Mouse (Mus musculus) hindbrain, embryonic 14.5 days (tissue): ENCODE data around the gene Myo1d. TPM values are rescaled to one million over a fixed set of nuclear protein-coding genes. Genes with fewer than 3 reads are reported as not detected.

ENCODE experiments used
- ATAC-seq: fragments of 200-750 bp; cut with Nextera tagmentation; 2 replicates; pipeline ENCODE4 v1.8.0; 2017; ENCODE audit warnings: moderate number of reproducible peaks, mild to moderate bottlenecking, moderate TSS enrichment, moderate library complexity; ENCODE audit not compliant: low FRiP score
- DNase-seq: peaks from one replicate; pipeline ENCODE4 v3.0.0-alpha.2; 2015; ENCODE audit warnings: low spot score
- H3K27ac ChIP-seq: fragments of 300-500 bp; sonication (generic); 2 replicates; pipeline ENCODE4 v1.5.1; 2014; ENCODE audit warnings: mild to moderate bottlenecking, moderate library complexity
- H3K27me3 ChIP-seq: fragments of 300-500 bp; sonication (generic); 2 replicates; pipeline ENCODE4 v1.6.1; 2014; ENCODE audit warnings: mild to moderate bottlenecking, low read length, mixed read lengths; ENCODE audit not compliant: control insufficient read depth, insufficient read depth
- H3K36me3 ChIP-seq: fragments of 300-500 bp; sonication (generic); replicated peaks from 2 replicates; pipeline ENCODE4 v1.6.1; 2014; ENCODE audit not compliant: control insufficient read depth, insufficient read depth
- H3K4me1 ChIP-seq: fragments of 300-500 bp; sonication (generic); replicated peaks from 2 replicates; pipeline ENCODE4 v1.6.1; 2014; ENCODE audit warnings: antibody characterized with exemption, low read length, mixed read lengths; ENCODE audit not compliant: control insufficient read depth, insufficient read depth
- H3K4me2 ChIP-seq: fragments of 300-500 bp; sonication (generic); replicated peaks from 2 replicates; pipeline ENCODE4 v1.6.1; 2014; ENCODE audit warnings: mild to moderate bottlenecking, moderate library complexity
- H3K4me3 ChIP-seq: fragments of 300-500 bp; sonication (generic); replicated peaks from 2 replicates; pipeline ENCODE4 v1.5.1; 2014; ENCODE audit warnings: mild to moderate bottlenecking, low read length
- H3K9ac ChIP-seq: fragments of 300-500 bp; sonication (generic); 2 replicates; pipeline ENCODE4 v1.6.1; 2014
- H3K9me3 ChIP-seq: fragments of 300-500 bp; sonication (generic); 2 replicates; pipeline ENCODE4 v1.6.1; 2016; ENCODE audit warnings: low read length; ENCODE audit not compliant: control insufficient read depth
- WGBS: fragments of 180-500 bp; shearing (Covaris S2); extraction: QIAGEN DNeasy Blood & Tissue Kit; methylation state at CpG from one replicate; pipeline ENCODE4 v1.1.7; 2014; 5-methylcytosine and 5-hydroxymethylcytosine counted together
- polyA plus RNA-seq: library from polyadenylated mRNA; unstranded; fragments of >200 nt; fragmentation: Nextera tagmentation; extraction: Ambion mirVana; gene quantifications from 2 replicates; pipeline ENCODE4 v1.2.1, GENCODE M21; 2014

The Myo1d gene
- polyA plus RNA-seq, 1 experiment from 2014 or later: 2.9 TPM

GRCm38 (mm10) chr11:80789647-80790240 is 9.9 kb upstream of the Myo1d start:
- no peaks in the 10 kb centered on the region for H3K9me3 ChIP-seq
- H3K27me3 ChIP-seq: no peaks in the 10 kb centered on the region
- ATAC-seq (no peak), DNase-seq (no peak)
- no peaks in the 10 kb centered on the region for H3K36me3 ChIP-seq
- H3K4me2 ChIP-seq: no peak overlapping the region
- no peak overlapping the region for H3K27ac ChIP-seq
- no peak overlapping the region for H3K4me3 ChIP-seq
- WGBS: 53% methylated on average over 6 of the region's 7 CpGs
- no peaks in the 10 kb centered on the region for H3K4me1 ChIP-seq
- no peak overlapping the region for H3K9ac ChIP-seq

GRCm38 (mm10) chr11:80785672-80786071 is 5.8 kb upstream of the Myo1d start:
- DNase-seq: no peak
- WGBS: 86% methylated on average over 5 of the region's 5 CpGs
- no peaks in the 10 kb centered on the region for H3K36me3 ChIP-seq
- no peaks in the 10 kb centered on the region for H3K27me3 ChIP-seq
- no peak for ATAC-seq
- H3K9ac ChIP-seq: no peak overlapping the region
- no peak overlapping the region for H3K4me2 ChIP-seq
- no peak overlapping the region for H3K27ac ChIP-seq
- no peaks in the 10 kb centered on the region for H3K9me3 ChIP-seq
- H3K4me1 ChIP-seq: no peaks in the 10 kb centered on the region
- H3K4me3 ChIP-seq: no peak overlapping the region

- Histone ChIP-seq H3K27ac (no peak overlapping the region), H3K27me3 (peaks cover 3% of the 10 kb centered on the region; the same call in 1 of the 2 replicates), H3K4me1 (0 out of 2 replicates have a peak, but pooled peaks cover 2% of the 10 kb centered on the region), H3K4me2 (no peak overlapping the region), H3K9ac (no peak overlapping the region), H3K36me3 (no peaks in the 10 kb centered on the region), H3K4me3 (no peak overlapping the region), H3K9me3 (no peaks in the 10 kb centered on the region)
- WGBS: 45% methylated on average over 3 of the region's 3 CpGs
- no peak for DNase-seq
- ATAC-seq: no peak
Measured at GRCm38 (mm10) chr11:80784294-80784743, 4.5 kb upstream of the Myo1d start.

GRCm38 (mm10) chr11:80783460-80783859 is 3.6 kb upstream of the Myo1d start:
- Histone ChIP-seq H3K27ac (no peak overlapping the region), H3K4me2 (no peak overlapping the region), H3K9me3 (no peaks in the 10 kb centered on the region), H3K27me3 (peaks cover 9% of the 10 kb centered on the region; the same call in 1 of the 2 replicates), H3K4me3 (no peak overlapping the region), H3K9ac (no peak overlapping the region), H3K4me1 (0 out of 2 replicates have a peak, but pooled peaks cover 4% of the 10 kb centered on the region), H3K36me3 (no peaks in the 10 kb centered on the region)
- DNase-seq (no peak), ATAC-seq (no peak)
- WGBS: 86% methylated on average over 7 of the region's 7 CpGs

- 96% methylated on average over 2 of the region's 2 CpGs for WGBS
- ATAC-seq: no peak
Measured at GRCm38 (mm10) chr11:80781535-80781934, 1.7 kb upstream of the Myo1d start.

GRCm38 (mm10) chr11:80778916-80779526 is 804 bp downstream of the Myo1d start:
- Histone ChIP-seq H3K4me3 (peak overlapping the region; percentile 77), H3K4me1 (0 out of 2 replicates have a peak, but pooled peaks cover 4% of the 10 kb centered on the region), H3K9me3 (no peaks in the 10 kb centered on the region), H3K27ac (no peak overlapping the region), H3K9ac (peak overlapping the region; percentile 70), H3K4me2 (peak overlapping the region; percentile 88), H3K27me3 (peaks cover 14% of the 10 kb centered on the region; the same call in 1 of the 2 replicates), H3K36me3 (no peaks in the 10 kb centered on the region)
- DNase-seq (no peak), ATAC-seq (no peak)
- 4% methylated on average over 18 of the region's 18 CpGs for WGBS

More at GRCm38 (mm10) chr11:80781535-80781934, 1.7 kb upstream of the Myo1d start:
- H3K9me3 ChIP-seq: no peaks in the 10 kb centered on the region
- no peak overlapping the region for H3K27ac ChIP-seq
- 0 out of 2 replicates have a peak, but pooled peaks cover 4% of the 10 kb centered on the region for H3K4me1 ChIP-seq
- H3K4me2 ChIP-seq: no peak overlapping the region
- DNase-seq: no peak
- H3K27me3 ChIP-seq: peaks cover 14% of the 10 kb centered on the region; the same call in 1 of the 2 replicates
- no peaks in the 10 kb centered on the region for H3K36me3 ChIP-seq
- no peak overlapping the region for H3K9ac ChIP-seq
- no peak overlapping the region for H3K4me3 ChIP-seq

GRCm38 (mm10) chr11:80778157-80778556 is 1.7 kb downstream of the Myo1d start:
- DNase-seq (no peak), ATAC-seq (no peak)

GRCm38 (mm10) chr11:80777708-80778107 is 2.1 kb downstream of the Myo1d start:
- H3K36me3 ChIP-seq: no peaks in the 10 kb centered on the region
- peaks cover 14% of the 10 kb centered on the region; the same call in 1 of the 2 replicates for H3K27me3 ChIP-seq
- H3K4me3 ChIP-seq: no peak overlapping the region
- 0 out of 2 replicates have a peak, but pooled peaks cover 4% of the 10 kb centered on the region for H3K4me1 ChIP-seq
- H3K9me3 ChIP-seq: no peaks in the 10 kb centered on the region
- 97% methylated on average over 2 of the region's 2 CpGs for WGBS
- no peak overlapping the region for H3K4me2 ChIP-seq
- ATAC-seq (no peak), DNase-seq (no peak)
- H3K9ac ChIP-seq: no peak overlapping the region
- no peak overlapping the region for H3K27ac ChIP-seq

More at GRCm38 (mm10) chr11:80778157-80778556, 1.7 kb downstream of the Myo1d start:
- H3K9ac ChIP-seq: no peak overlapping the region
- H3K27ac ChIP-seq: no peak overlapping the region
- no peak overlapping the region for H3K4me2 ChIP-seq
- H3K4me1 ChIP-seq: 0 out of 2 replicates have a peak, but pooled peaks cover 4% of the 10 kb centered on the region
- no peaks in the 10 kb centered on the region for H3K9me3 ChIP-seq
- WGBS: 80% methylated on average over 6 of the region's 6 CpGs
- no peak overlapping the region for H3K4me3 ChIP-seq
- no peaks in the 10 kb centered on the region for H3K36me3 ChIP-seq
- H3K27me3 ChIP-seq: peaks cover 14% of the 10 kb centered on the region; the same call in 1 of the 2 replicates

- no peaks in the 10 kb centered on the region for H3K9me3 ChIP-seq
Measured at GRCm38 (mm10) chr11:80775535-80775934, 4.3 kb downstream of the Myo1d start.

More at GRCm38 (mm10) chr11:80775535-80775934, 4.3 kb downstream of the Myo1d start:
- Histone ChIP-seq H3K4me2 (no peak overlapping the region), H3K27me3 (peaks cover 14% of the 10 kb centered on the region; the same call in 1 of the 2 replicates), H3K9ac (no peak overlapping the region), H3K4me1 (0 out of 2 replicates have a peak, but pooled peaks cover 4% of the 10 kb centered on the region), H3K36me3 (no peaks in the 10 kb centered on the region), H3K4me3 (no peak overlapping the region), H3K27ac (no peak overlapping the region)
- WGBS: 90% methylated on average over 3 of the region's 3 CpGs
- DNase-seq: no peak
- no peak for ATAC-seq
